Mouse (Mus musculus) brain, embryonic 14.5 days (tissue): ENCODE data around the gene Exph5. TPM values are rescaled to one million over a fixed set of nuclear protein-coding genes. Genes with fewer than 3 reads are reported as not detected.

Experiments
- DNase-seq: peaks from one replicate; pipeline ENCODE4 v3.0.0-alpha.2; 2011; ENCODE audit warnings: low read depth
- CTCF ChIP-seq: fragments of 200-500 bp; IDR thresholded peaks from 2 replicates; pipeline ENCODE4 v1.5.1; 2012; ENCODE audit warnings: inconsistent platforms, mild to moderate bottlenecking, moderate library complexity, borderline replicate concordance; ENCODE audit not compliant: insufficient read depth, insufficient read length; ENCODE audit errors: extremely low read depth
- POLR2A ChIP-seq: fragments of 200-500 bp; IDR thresholded peaks from 2 replicates; pipeline ENCODE4 v1.6.1; 2012; ENCODE audit warnings: mild to moderate bottlenecking, inconsistent platforms, borderline replicate concordance; ENCODE audit not compliant: poor library complexity, insufficient read depth, insufficient read length, severe bottlenecking; ENCODE audit errors: extremely low read depth
- polyA plus RNA-seq: library from polyadenylated mRNA; depleted of rRNA; stranded (reverse); fragments of >200 nt; gene quantifications from 2 replicates; pipeline ENCODE4 v1.2.3, GENCODE M21; 2012

Exph5 gene
- polyA plus RNA-seq, 1 experiment = 0.23 TPM

DNA sequence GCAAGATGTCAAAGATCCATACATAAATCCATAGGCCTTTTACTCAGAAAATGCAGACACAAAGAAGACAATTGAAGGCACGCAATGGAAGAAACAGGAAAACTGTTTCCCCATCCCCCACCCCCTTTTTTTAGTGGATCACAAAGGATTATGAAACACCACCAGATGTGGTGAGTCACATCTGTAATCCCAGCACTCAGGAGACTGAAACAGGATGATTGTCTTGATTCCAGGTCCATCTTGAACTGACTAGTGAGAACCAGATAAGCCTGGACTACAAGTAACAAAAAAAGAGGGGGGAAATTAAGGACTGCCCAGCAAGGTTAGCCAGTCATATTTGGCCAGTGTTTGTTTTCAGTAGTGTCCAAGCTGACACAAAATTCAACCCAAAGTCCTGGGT, 25.1 kb upstream of the Exph5 start:
- TF ChIP-seq CTCF (no peak), POLR2A (no peak)
- no peak for DNase-seq

- no peak for DNase-seq
- TF ChIP-seq CTCF (no peak), POLR2A (no peak)
These were observed 22.5 kb upstream of the Exph5 start for GRCm38 (mm10) chr9:53278997-53279396.

DNA sequence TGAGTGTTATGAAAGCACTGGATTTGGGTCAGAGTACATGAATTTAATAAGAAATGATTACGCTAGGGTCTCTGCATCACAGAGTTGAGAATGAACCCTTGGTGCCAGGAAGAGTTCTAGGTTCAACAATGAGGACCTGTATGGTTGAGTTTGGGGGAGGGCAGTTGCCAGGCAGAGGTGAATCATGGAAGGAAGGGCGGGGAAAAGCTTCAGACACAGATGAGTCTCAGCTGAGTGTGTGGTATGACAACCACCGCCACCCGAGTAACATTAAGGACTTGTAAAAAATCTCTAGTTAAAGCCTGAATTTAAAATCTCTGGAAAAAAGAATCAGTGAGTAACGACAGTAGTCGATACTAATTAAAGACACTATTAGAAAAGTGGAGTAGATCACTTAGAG, 14.7 kb upstream of the Exph5 start:
- no peak for DNase-seq
- no peak for TF ChIP-seq CTCF
- no peak for TF ChIP-seq POLR2A

- no peak for DNase-seq
- TF ChIP-seq POLR2A (no peak), CTCF (no peak)
These were observed 11.5 kb upstream of the Exph5 start for GRCm38 (mm10) chr9:53290006-53290405.

GRCm38 (mm10) chr9:53292833-53293232, 8.6 kb upstream of the Exph5 start:
- no peak for TF ChIP-seq CTCF
- no peak for TF ChIP-seq POLR2A
- DNase-seq = no peak

DNA sequence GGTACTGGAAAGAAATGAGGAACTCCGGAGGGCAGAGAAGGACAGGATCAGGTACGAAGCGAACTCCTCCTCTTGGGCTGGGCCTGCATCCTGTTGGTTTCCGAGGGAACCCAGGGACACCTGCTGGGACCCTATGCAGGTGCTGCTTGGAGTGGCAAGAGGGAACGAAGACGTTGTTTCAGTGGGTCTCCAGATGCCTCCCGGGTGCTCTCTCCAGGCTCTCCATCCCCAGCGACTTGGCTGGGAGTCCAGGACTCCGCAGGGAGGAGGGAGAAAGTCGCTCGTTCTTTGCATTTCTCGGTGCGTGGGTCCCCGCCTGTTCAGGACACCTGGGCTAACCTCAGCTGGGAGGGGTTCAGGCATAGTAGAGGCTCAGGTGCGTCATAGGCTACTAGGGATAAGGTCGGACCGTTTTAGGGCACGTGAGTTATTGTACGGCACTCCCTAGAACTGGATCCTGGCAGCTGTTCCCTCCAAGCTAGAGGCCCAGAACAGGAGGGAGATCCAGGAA, 386 bp downstream of the Exph5 start:
- TF ChIP-seq POLR2A (no peak), CTCF (no peak)
- DNase-seq = peak; percentile 14

DNA sequence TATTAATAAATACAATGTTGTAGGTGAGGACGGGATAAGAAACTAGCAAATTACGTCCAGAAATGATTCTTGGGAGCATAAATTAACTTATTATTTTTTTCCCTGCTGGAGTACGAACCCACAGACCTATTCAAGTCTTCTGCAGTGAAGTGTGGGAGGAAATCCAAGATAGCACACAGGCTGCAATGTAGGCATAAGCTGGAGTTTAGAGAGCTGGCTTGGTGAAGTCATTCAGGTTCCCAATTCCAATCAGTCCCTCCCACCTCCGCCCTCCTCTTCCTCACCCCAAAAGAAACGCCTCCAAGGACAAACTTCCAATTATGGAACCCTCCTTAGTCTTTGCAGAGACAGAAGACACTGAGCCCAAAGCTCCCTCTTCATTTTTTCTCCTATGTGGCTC, 945 bp downstream of the Exph5 start:
- TF ChIP-seq POLR2A = no peak
- TF ChIP-seq CTCF = no peak
- no peak for DNase-seq

DNA sequence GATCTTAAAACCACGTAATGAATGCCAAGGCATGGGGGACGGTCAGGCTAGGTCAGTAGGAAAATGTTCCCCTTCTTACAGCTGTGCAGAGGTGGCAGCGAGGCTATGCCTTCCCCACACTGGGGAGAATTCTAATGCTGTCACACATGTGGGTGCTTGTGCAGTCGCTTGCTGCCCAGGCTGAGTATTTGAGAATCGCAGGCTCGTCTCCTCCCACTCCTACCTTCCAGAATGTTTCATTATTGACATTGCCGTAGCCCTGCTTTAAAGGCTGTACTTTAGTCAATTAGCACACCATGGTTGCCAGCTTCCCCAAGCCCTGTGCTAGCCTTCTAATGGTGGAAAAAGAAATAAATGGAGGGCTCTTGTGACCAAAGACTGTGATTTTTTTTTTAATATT, 6.4 kb downstream of the Exph5 start:
- no peak for DNase-seq
- TF ChIP-seq POLR2A = no peak
- no peak for TF ChIP-seq CTCF

DNA sequence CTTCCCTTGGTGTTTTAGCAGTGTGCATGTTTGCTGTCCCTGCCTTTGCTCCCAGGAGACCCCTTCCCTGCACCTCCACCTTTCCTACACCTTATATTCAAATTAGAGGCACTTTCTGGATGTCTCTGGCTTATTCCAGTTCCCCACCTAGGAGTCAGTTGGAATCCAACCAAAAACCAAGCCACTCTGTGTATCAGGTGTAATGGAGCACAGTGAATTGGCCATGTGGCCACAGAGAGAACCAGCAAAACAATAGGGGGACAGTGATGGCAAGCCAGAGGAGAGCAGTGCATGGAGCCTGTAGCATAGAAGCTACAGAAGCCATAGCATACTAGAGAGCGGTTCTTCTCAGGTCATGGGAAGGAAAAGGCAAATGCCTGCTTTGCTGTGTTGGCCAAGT, 11.5 kb downstream of the Exph5 start:
- no peak for TF ChIP-seq CTCF
- no peak for TF ChIP-seq POLR2A
- DNase-seq = no peak

GRCm38 (mm10) chr9:53320894-53321650, 19.6 kb downstream of the Exph5 start:
- TF ChIP-seq CTCF = no peak
- no peak for TF ChIP-seq POLR2A
- peak; percentile 64 for DNase-seq

- TF ChIP-seq POLR2A (no peak), CTCF (no peak)
These were observed 20.2 kb downstream of the Exph5 start for GRCm38 (mm10) chr9:53321683-53322082.

More at GRCm38 (mm10) chr9:53321683-53322082, 20.2 kb downstream of the Exph5 start:
- no peak for DNase-seq
